Mouse (Mus musculus) small intestine, adult 2 months (tissue): ENCODE measurements around the gene Tle4. TPM values are rescaled to one million over a fixed set of nuclear protein-coding genes. Genes with fewer than 3 reads are reported as not detected.

Experiments
- H3K27ac ChIP-seq: fragments of 200-500 bp; 2 replicates; pipeline ENCODE4 v1.5.1; 2012; ENCODE audit warnings: low read depth, low read length, control low read depth, inconsistent platforms; ENCODE audit not compliant: insufficient read depth
- H3K27me3 ChIP-seq: fragments of 200-500 bp; 2 replicates; pipeline ENCODE4 v1.6.1; 2012; ENCODE audit warnings: mild to moderate bottlenecking, moderate library complexity, low read length, inconsistent platforms; ENCODE audit not compliant: control insufficient read depth, insufficient read depth
- H3K36me3 ChIP-seq: fragments of 200-500 bp; 2 replicates; pipeline ENCODE4 v1.6.1; 2012; ENCODE audit warnings: mild to moderate bottlenecking, low read length, control low read depth, inconsistent platforms; ENCODE audit not compliant: control insufficient read depth, insufficient read depth
- H3K4me1 ChIP-seq: fragments of 200-500 bp; 2 replicates; pipeline ENCODE4 v1.6.1; 2012; ENCODE audit warnings: low read length, inconsistent platforms, mixed read lengths; ENCODE audit not compliant: control insufficient read depth, insufficient read depth, insufficient read length
- H3K4me3 ChIP-seq: fragments of 200-500 bp; 2 replicates; pipeline ENCODE4 v1.5.1; 2012; ENCODE audit warnings: low read depth, mild to moderate bottlenecking, control low read depth, inconsistent platforms, low read length, moderate library complexity
- CTCF ChIP-seq: fragments of 200-500 bp; IDR thresholded peaks from 2 replicates; pipeline ENCODE4 v1.5.1; 2012; ENCODE audit warnings: low read depth, mild to moderate bottlenecking, control low read depth, inconsistent platforms, low read length, moderate library complexity, mixed read lengths; ENCODE audit not compliant: insufficient replicate concordance, insufficient read length; ENCODE audit errors: extremely low read depth
- POLR2A ChIP-seq: fragments of 200-500 bp; IDR thresholded peaks from 2 replicates; pipeline ENCODE4 v1.6.1; 2012; ENCODE audit warnings: low read depth, mild to moderate bottlenecking, control low read depth, inconsistent platforms, low read length, moderate library complexity
- WGBS: fragments of 180-500 bp; shearing (Covaris S2); methylation state at CpG from one replicate; pipeline ENCODE4 v1.1.7; 2018; 5-methylcytosine and 5-hydroxymethylcytosine counted together
- polyA plus RNA-seq: library from polyadenylated mRNA; depleted of rRNA; stranded (reverse); fragments of >200 nt; gene quantifications from 2 replicates; pipeline ENCODE4 v1.2.3, GENCODE M21; 2012

Tle4 gene
- polyA plus RNA-seq, 1 experiment = 24.6 TPM

DNA sequence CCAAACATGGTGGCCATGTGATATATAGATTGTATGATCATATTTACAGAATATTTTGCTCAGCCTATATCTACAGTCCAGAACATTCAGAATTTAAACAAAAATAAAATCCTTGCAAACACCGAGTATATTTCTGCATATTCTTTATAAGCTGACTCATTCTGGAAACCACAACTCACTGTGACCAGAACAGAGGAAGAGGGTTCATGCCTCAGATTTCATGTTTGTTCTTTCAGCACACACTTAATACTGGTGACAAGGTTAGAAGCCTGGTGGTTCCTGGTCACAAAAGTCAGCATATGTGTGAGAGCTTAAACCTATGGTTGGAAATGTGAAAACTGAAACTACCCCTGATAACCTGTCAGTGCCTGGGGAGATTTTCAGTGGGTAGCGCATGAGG is 129.1 kb downstream of the Tle4 start:
- H3K36me3 ChIP-seq = peaks cover 21% of the 10 kb centered on the region
- H3K4me3 ChIP-seq = no peak overlapping the region
- no peaks in the 10 kb centered on the region for H3K4me1 ChIP-seq
- WGBS = 89% methylated on average over 2 of the region's 2 CpGs
- no peak overlapping the region for H3K27ac ChIP-seq
- H3K27me3 ChIP-seq = no peaks in the 10 kb centered on the region
- TF ChIP-seq POLR2A (no peak), CTCF (no peak)

DNA sequence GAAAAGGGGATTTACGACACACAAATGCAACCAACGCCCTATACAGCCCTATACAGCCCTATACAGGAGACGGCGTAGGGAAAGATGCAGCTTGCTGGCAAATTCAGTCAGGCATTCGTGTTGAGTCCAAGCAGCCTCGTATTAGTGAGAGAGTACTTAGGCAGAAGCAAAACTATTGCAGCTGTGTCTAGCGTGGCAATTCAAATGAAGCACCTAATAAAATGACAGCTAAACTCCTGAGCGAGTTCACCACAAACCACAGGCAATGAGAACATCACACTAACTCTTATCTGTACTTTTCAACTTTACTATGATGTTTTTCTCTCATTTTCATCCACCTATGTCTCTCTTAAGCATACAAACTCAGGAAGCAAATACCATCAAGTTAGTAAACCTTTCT is 131.8 kb downstream of the Tle4 start:
- no peak overlapping the region for H3K4me3 ChIP-seq
- 91% methylated on average over 8 of the region's 8 CpGs for WGBS
- no peak overlapping the region for H3K27ac ChIP-seq
- no peaks in the 10 kb centered on the region for H3K27me3 ChIP-seq
- TF ChIP-seq POLR2A (no peak), CTCF (no peak)
- H3K36me3 ChIP-seq = peaks cover 41% of the 10 kb centered on the region
- H3K4me1 ChIP-seq = no peaks in the 10 kb centered on the region

DNA sequence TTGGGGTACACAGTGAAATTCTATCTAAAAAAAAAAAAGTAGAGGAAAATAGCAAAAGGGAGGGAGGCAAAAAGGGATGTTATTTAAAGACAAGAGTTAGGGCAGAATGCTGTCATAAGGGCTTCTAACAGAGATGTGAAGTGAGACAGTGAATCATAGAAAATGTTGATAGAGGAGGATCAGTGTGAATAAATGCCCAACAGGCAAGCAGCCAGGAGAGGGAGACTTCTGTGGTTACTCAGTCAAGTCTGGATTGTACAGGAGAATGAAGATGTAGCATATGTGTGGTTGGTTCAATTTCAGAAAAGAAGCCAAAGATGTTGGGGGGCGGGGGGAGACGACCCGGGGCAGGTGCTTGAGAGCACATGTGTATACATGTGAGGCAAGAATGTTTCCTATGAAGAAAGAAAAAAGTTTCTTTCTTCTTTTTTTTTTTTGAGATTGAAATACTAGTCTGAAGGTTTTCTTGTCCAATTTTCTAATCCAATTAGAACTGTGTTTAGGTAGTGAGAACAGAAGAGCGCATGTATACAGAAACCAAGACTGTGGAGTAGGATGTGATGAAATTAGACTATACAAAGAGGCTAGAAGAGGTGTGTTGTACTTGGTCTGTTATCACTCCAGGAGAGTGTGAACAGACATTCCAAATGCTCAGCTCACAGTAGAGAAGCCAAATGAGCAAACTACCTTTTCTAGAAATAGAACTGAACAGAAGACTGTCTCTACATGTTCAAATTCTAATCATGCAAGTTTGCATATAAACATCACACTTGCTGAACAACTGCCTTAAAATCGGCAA is 134.4 kb downstream of the Tle4 start:
- H3K27me3 ChIP-seq = no peaks in the 10 kb centered on the region
- H3K4me3 ChIP-seq = no peak overlapping the region
- WGBS = 94% methylated on average over 5 of the region's 5 CpGs
- H3K4me1 ChIP-seq = no peaks in the 10 kb centered on the region
- no peak overlapping the region for H3K27ac ChIP-seq
- H3K36me3 ChIP-seq = peaks cover 49% of the 10 kb centered on the region
- TF ChIP-seq POLR2A (no peak), CTCF (no peak)

DNA sequence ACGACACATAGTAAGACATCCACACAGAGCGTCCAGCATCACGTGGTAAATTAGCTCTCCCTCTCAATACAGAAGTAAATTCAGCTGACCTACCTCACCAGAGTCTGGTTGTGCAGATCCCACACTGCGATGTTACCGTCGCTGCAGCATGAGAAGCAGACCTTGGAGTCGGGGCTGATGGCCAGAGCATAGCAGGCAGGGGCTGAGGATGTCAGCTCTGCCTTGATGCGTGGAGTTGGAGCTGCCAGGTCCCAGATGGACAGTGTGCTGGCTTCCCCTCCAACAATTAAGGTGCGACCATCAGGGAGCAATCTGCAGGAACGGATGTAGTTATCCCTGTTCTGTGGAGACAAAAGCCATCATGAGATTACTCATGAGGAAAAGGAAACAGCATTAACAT is 144.4 kb downstream of the Tle4 start:
- no peaks in the 10 kb centered on the region for H3K27me3 ChIP-seq
- 93% methylated on average over 10 of the region's 10 CpGs for WGBS
- H3K36me3 ChIP-seq = peaks cover 57% of the 10 kb centered on the region
- TF ChIP-seq CTCF (no peak), POLR2A (no peak)
- H3K27ac ChIP-seq = no peak overlapping the region
- H3K4me1 ChIP-seq = no peaks in the 10 kb centered on the region
- H3K4me3 ChIP-seq = no peak overlapping the region

DNA sequence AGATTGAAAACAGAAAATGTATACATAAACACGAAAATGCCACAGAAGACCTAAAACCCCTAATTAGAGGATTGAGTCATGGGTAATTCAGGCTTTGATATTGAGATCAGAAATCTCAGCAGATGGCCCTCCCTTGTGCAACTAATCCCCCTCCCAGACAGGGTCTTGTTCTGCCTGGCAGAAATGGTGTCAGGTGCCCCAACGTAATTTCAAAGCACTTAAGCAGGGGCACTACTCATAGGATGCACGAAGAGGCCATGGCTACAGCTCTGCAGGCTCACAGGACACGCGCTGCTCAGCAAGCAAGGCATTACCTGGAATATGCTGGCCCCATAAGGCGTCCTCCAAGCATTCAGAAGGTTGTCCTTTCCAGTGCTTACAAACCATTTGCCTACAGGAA is 146.5 kb downstream of the Tle4 start:
- TF ChIP-seq POLR2A = no peak
- TF ChIP-seq CTCF = no peak
- no peak overlapping the region for H3K4me3 ChIP-seq
- no peaks in the 10 kb centered on the region for H3K4me1 ChIP-seq
- WGBS = 91% methylated on average over 6 of the region's 6 CpGs
- no peak overlapping the region for H3K27ac ChIP-seq
- peaks cover 53% of the 10 kb centered on the region for H3K36me3 ChIP-seq
- H3K27me3 ChIP-seq = no peaks in the 10 kb centered on the region

DNA sequence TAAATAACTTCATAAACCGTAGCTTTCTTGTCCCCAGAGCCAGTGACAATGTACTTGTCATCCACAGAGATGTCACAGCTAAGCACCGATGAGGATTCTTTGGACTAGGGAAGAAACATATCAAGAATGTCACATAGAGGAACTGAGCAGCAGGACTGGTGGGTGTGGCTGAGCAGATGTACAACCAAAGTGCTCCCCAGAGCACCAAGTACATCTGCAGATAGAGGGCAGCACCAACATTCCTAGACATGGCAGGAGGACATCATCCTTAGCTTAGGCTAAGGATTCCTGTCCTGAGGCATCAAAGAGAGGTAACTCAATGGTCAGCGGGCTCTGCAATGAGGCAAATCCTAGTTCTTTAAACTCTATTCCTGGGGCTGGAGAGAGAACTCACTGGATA is 148.1 kb downstream of the Tle4 start:
- TF ChIP-seq POLR2A = no peak
- peak; percentile 46; the same call in 1 of the 2 replicates for TF ChIP-seq CTCF
- Histone ChIP-seq H3K4me3 (no peak overlapping the region), H3K36me3 (peaks cover 48% of the 10 kb centered on the region), H3K27me3 (no peaks in the 10 kb centered on the region), H3K27ac (no peak overlapping the region), H3K4me1 (no peaks in the 10 kb centered on the region)
- 86% methylated on average over 3 of the region's 3 CpGs for WGBS

DNA sequence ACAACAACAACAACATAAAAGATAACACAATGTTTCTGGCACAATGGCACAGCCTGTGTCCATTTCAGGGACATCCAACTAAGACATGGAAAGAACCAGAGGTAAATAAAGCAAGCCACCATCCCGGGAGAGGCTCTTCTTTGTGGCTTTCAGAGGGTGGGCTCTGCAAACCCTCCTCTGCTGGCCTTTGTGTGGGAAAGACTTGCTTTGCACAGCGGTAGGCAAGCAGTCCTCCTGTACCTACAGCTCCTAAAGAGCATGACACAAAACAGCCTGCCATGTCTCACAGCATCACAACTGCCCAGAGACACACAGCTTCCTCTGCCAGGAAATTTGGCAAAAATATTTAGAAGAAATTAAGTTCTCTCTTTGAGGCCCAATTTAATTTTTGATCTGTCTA is 149.3 kb downstream of the Tle4 start:
- Histone ChIP-seq H3K27ac (no peak overlapping the region), H3K4me3 (no peak overlapping the region), H3K36me3 (peaks cover 41% of the 10 kb centered on the region), H3K27me3 (no peaks in the 10 kb centered on the region), H3K4me1 (no peaks in the 10 kb centered on the region)
- WGBS = 88% methylated on average over 2 of the region's 2 CpGs
- no peak for TF ChIP-seq CTCF
- TF ChIP-seq POLR2A = no peak
